Mouse (Mus musculus): ENCODE measurements around the gene F2. TPM values are rescaled to one million over a fixed set of nuclear protein-coding genes. Genes with fewer than 3 reads are reported as not detected.
"Not testable (repeated sequence)": the region's sequence is repeated elsewhere in the genome, so short reads cannot be mapped to it uniquely, and the experiment has no call there.

F2 gene
- polyA plus RNA-seq, 1 experiment from 2014 or later, result 3.7 TPM

DNA sequence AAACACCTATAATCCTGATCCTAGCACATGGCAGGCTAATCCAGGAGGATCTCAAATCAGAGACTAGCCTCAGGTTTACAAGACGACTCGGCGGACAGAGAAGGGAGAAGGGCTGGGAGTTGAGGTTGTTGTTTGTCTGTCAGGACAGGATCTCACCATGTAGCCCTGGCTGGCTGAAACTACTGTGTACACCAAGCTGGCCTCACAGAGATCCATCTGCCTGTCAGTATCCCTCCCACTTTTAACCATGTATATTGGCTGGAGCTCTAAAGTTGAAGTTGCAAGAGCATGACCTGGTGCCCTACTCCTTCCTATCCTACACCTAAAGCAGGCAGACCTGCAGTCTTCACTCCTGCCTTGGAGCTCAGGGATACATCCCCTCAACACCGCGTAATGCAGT is 13.9 kb downstream of the F2 start:
- TF ChIP-seq CTCF (IDR thresholded peaks at IDR 0.05; ENCODE audit: low read depth), result no peak
- WGBS, result 90% methylated on average over 5 of the region's 5 CpGs
- Histone ChIP-seq H3K36me3 (ENCODE audit: control insufficient read depth, insufficient read depth) (peaks cover 55% of the 10 kb centered on the region), H3K4me3 (ENCODE audit: low read depth, low read length) (no peak overlapping the region), H3K4me1 (replicated peaks; ENCODE audit: control insufficient read depth, insufficient read depth, low read length) (no peaks in the 10 kb centered on the region), H3K27ac (ENCODE audit: low read depth, low read length) (no peak overlapping the region), H3K27me3 (replicated peaks; ENCODE audit: control insufficient read depth, insufficient read depth, low read length) (no peaks in the 10 kb centered on the region), H3K4me2 (replicated peaks; ENCODE audit: low read depth) (no peak overlapping the region), H3K9me3 (ENCODE audit: control insufficient read depth) (no peaks in the 10 kb centered on the region), H3K9ac (ENCODE audit: low read depth, low read length) (no peak overlapping the region)
- no peak for ATAC-seq

DNA sequence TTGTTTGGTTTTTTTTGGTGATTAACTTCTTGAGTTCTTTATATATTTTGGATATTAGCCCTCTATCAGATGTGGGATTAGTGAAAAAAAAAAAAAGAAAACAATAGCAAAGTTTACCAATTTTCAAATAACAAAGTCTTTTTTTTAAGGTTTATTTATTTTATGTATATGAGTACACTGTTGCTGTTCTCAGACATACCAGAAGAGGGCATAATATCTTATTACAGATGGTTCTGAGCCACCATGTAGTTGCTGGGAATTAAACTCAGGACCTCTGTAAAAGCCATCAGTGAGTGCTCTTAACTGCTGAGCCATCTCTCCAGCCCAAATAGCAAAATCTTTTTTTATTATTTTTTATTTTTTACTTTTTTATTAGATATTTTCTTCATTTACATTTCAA is 26.8 kb downstream of the F2 start:
- H3K4me2 ChIP-seq (replicated peaks; ENCODE audit: low read depth); H3K4me3 ChIP-seq (ENCODE audit: low read depth, low read length); ATAC-seq; H3K27me3 ChIP-seq (replicated peaks; ENCODE audit: control insufficient read depth, insufficient read depth, low read length); H3K9me3 ChIP-seq (ENCODE audit: control insufficient read depth); H3K27ac ChIP-seq (ENCODE audit: low read depth, low read length); H3K9ac ChIP-seq (ENCODE audit: low read depth, low read length); H3K4me1 ChIP-seq (replicated peaks; ENCODE audit: control insufficient read depth, insufficient read depth, low read length): not testable (repeated sequence)
- peaks cover 62% of the 10 kb centered on the region for H3K36me3 ChIP-seq (ENCODE audit: control insufficient read depth, insufficient read depth)
- TF ChIP-seq CTCF (IDR thresholded peaks at IDR 0.05; ENCODE audit: low read depth), result peak; percentile 5; the same call in 1 of the 2 replicates

DNA sequence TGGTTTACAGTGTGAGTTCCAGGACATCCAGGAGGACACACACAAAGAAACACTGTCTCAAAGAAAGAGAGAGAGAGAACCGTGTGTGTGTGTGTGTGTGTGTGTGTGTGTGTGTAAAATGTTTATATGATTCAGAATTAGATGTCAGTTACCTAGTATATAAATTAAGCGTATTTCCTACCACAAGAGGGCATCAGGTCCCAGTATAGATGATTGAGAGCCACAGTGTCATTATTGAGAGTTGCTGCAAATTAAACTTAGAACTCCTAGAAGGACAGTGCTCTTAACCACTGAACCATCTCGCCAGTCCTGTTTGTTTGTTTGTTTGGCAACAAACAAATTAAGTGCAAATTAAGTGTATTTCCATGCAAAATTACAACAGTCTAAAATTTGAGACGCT is 33.8 kb downstream of the F2 start:
- no peak for ATAC-seq
- H3K4me2 ChIP-seq (replicated peaks; ENCODE audit: low read depth), result no peak overlapping the region
- no peaks in the 10 kb centered on the region for H3K9me3 ChIP-seq (ENCODE audit: control insufficient read depth)
- H3K4me1 ChIP-seq (replicated peaks; ENCODE audit: control insufficient read depth, insufficient read depth, low read length), result no peaks in the 10 kb centered on the region
- H3K4me3 ChIP-seq (ENCODE audit: low read depth, low read length), result no peak overlapping the region
- H3K36me3 ChIP-seq (ENCODE audit: control insufficient read depth, insufficient read depth), result peaks cover 66% of the 10 kb centered on the region
- TF ChIP-seq CTCF (IDR thresholded peaks at IDR 0.05; ENCODE audit: low read depth), result peak; percentile 56
- no peaks in the 10 kb centered on the region for H3K27me3 ChIP-seq (replicated peaks; ENCODE audit: control insufficient read depth, insufficient read depth, low read length)
- H3K27ac ChIP-seq (ENCODE audit: low read depth, low read length), result no peak overlapping the region
- 84% methylated on average over 4 of the region's 4 CpGs for WGBS
- H3K9ac ChIP-seq (ENCODE audit: low read depth, low read length), result no peak overlapping the region

DNA sequence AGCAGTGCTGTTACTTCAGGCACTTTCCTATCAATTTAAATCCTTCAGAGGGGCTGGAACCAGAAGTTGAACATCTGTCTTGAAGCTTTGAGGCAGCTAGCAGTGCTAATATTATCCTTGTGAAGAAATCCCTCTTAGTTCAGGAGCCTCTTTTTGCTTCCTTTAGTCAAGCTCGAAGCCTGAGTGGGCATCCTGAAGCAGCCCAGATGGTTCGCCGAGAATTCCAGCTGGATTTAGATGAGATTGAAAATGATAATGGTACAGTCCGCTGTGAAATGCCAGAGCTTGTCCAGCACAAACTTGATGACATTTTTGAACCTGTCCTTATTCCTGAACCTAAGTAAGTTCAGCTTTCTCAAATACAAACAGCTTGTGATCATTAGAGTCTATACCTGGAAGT is 35.7 kb downstream of the F2 start:
- Histone ChIP-seq H3K9ac (ENCODE audit: low read depth, low read length) (no peak overlapping the region), H3K27me3 (replicated peaks; ENCODE audit: control insufficient read depth, insufficient read depth, low read length) (no peaks in the 10 kb centered on the region), H3K36me3 (ENCODE audit: control insufficient read depth, insufficient read depth) (peaks cover 65% of the 10 kb centered on the region), H3K4me1 (replicated peaks; ENCODE audit: control insufficient read depth, insufficient read depth, low read length) (no peaks in the 10 kb centered on the region), H3K27ac (ENCODE audit: low read depth, low read length) (no peak overlapping the region), H3K9me3 (ENCODE audit: control insufficient read depth) (no peaks in the 10 kb centered on the region), H3K4me2 (replicated peaks; ENCODE audit: low read depth) (no peak overlapping the region), H3K4me3 (ENCODE audit: low read depth, low read length) (no peak overlapping the region)
- 95% methylated on average over 4 of the region's 4 CpGs for WGBS
- no peak for ATAC-seq
- no peak for TF ChIP-seq CTCF (IDR thresholded peaks at IDR 0.05; ENCODE audit: low read depth)

DNA sequence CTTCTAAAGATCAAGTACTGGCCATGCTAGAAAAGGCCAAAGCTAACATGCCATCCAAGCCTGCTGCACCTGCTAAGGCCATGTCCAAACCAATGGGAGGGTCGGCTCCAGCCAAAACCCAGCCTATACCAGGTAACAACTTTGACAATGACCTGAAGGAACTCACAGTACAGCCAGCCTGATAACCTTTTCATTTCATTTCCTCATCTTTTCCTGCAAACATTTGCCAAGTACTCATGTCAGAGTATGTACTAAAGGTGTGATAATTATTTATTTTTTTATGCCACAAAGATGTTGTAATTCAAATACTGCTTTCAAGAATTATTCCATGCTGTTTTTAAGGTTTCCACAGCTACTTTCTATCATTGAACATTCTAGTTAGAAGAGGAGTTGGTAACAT is 50.0 kb downstream of the F2 start:
- WGBS, result 91% methylated on average over 1 of the region's 1 CpGs
- Histone ChIP-seq H3K4me1 (replicated peaks; ENCODE audit: control insufficient read depth, insufficient read depth, low read length) (no peaks in the 10 kb centered on the region), H3K27me3 (replicated peaks; ENCODE audit: control insufficient read depth, insufficient read depth, low read length) (no peaks in the 10 kb centered on the region), H3K4me2 (replicated peaks; ENCODE audit: low read depth) (no peak overlapping the region), H3K4me3 (ENCODE audit: low read depth, low read length) (no peak overlapping the region), H3K9me3 (ENCODE audit: control insufficient read depth) (no peaks in the 10 kb centered on the region), H3K36me3 (ENCODE audit: control insufficient read depth, insufficient read depth) (peaks cover 52% of the 10 kb centered on the region), H3K9ac (ENCODE audit: low read depth, low read length) (no peak overlapping the region), H3K27ac (ENCODE audit: low read depth, low read length) (no peak overlapping the region)
- no peak for ATAC-seq
- no peak for TF ChIP-seq CTCF (IDR thresholded peaks at IDR 0.05; ENCODE audit: low read depth)

DNA sequence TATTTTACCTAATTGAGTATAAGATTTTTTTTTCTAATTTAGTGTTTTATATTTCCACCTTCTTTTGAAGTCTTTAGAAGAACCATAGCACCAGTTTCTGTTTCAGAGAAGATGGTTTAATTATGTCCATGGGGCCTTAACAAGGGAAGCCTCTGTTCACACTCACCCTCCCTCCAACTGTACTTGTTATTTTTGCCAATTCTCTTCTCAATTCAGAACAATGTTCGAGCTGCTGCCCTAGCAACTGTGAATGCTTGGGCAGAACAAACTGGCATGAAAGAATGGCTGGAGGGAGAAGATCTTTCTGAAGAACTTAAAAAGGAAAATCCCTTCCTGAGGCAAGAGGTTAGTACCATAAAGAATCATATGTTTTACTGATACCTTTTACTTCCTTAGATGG is 55.3 kb downstream of the F2 start:
- no peak for TF ChIP-seq CTCF (IDR thresholded peaks at IDR 0.05; ENCODE audit: low read depth)
- Histone ChIP-seq H3K4me2 (replicated peaks; ENCODE audit: low read depth) (no peak overlapping the region), H3K36me3 (ENCODE audit: control insufficient read depth, insufficient read depth) (peaks cover 58% of the 10 kb centered on the region), H3K4me3 (ENCODE audit: low read depth, low read length) (no peak overlapping the region), H3K4me1 (replicated peaks; ENCODE audit: control insufficient read depth, insufficient read depth, low read length) (no peaks in the 10 kb centered on the region), H3K27ac (ENCODE audit: low read depth, low read length) (no peak overlapping the region), H3K9me3 (ENCODE audit: control insufficient read depth) (no peaks in the 10 kb centered on the region), H3K27me3 (replicated peaks; ENCODE audit: control insufficient read depth, insufficient read depth, low read length) (no peaks in the 10 kb centered on the region), H3K9ac (ENCODE audit: low read depth, low read length) (no peak overlapping the region)
- WGBS, result 93% methylated on average over 1 of the region's 1 CpGs
- no peak for ATAC-seq

Other genes starting within 250 kb of the F2 start
- 13.5 and 15.6 TPM in 2 replicates for gene 1110051M20Rik, start 191.7 kb downstream of the F2 start, polyA plus RNA-seq (2015; fragmentation: Nextera tagmentation; extraction: Ambion mirVana)
- gene Lrp4, start 178.9 kb downstream of the F2 start, polyA plus RNA-seq (2015; fragmentation: Nextera tagmentation; extraction: Ambion mirVana), result 4.9 and 5.4 TPM in 2 replicates
- gene Ckap5, start 109.7 kb downstream of the F2 start, polyA plus RNA-seq (2015; fragmentation: Nextera tagmentation; extraction: Ambion mirVana), result 17.0 and 19.3 TPM in 2 replicates
- gene Zfp408, start 13.4 kb upstream of the F2 start, polyA plus RNA-seq (2015; fragmentation: Nextera tagmentation; extraction: Ambion mirVana), result 2.6 and 3.3 TPM in 2 replicates
- 92.3 and 94.0 TPM in 2 replicates for gene Arhgap1, start 13.4 kb upstream of the F2 start, polyA plus RNA-seq (2015; fragmentation: Nextera tagmentation; extraction: Ambion mirVana)
- 15.8 and 19.4 TPM in 2 replicates for gene Atg13, start 74.2 kb upstream of the F2 start, polyA plus RNA-seq (2015; fragmentation: Nextera tagmentation; extraction: Ambion mirVana)
- gene Harbi1, start 74.4 kb upstream of the F2 start, polyA plus RNA-seq (2015; fragmentation: Nextera tagmentation; extraction: Ambion mirVana), result 7.3 and 7.7 TPM in 2 replicates
- 5.5 and 6.1 TPM in 2 replicates for gene Ambra1, start 93.7 kb upstream of the F2 start, polyA plus RNA-seq (2015; fragmentation: Nextera tagmentation; extraction: Ambion mirVana)